Mouse (Mus musculus): Measurements from ENCODE around the gene Dock6.

The Dock6 gene

GRCm38 (mm10) chr9:21851084-21851483, 1.4 kb downstream of the Dock6 start:
- H3K4me1 ChIP-seq (replicated peaks; ENCODE audit: low read depth, low read length): peaks cover 81% of the 10 kb centered on the region
- no peak for TF ChIP-seq POU5F1 (IDR thresholded peaks at IDR 0.05; ENCODE audit: borderline replicate concordance, low read length)
- no peak for TF ChIP-seq NANOG (IDR thresholded peaks at IDR 0.05; ENCODE audit: borderline replicate concordance, low read length)
- TF ChIP-seq CTCF (conservative IDR thresholded peaks at IDR 0.05; ENCODE audit: low read length): no peak
- no peaks in the 10 kb centered on the region for H3K27me3 ChIP-seq (ENCODE audit: insufficient read depth, low read length)
- peak overlapping the region; percentile 100 for H3K4me3 ChIP-seq (replicated peaks; ENCODE audit: low read length)
- H3K9me3 ChIP-seq (ENCODE audit: low read length): no peaks in the 10 kb centered on the region
- H3K36me3 ChIP-seq (ENCODE audit: insufficient read depth, low read length): peaks cover 37% of the 10 kb centered on the region

GRCm38 (mm10) chr9:21849691-21850677, 2.5 kb downstream of the Dock6 start:
- Histone ChIP-seq H3K4me3 (replicated peaks; ENCODE audit: low read length) (peak overlapping the region; percentile 100), H3K4me1 (replicated peaks; ENCODE audit: low read depth, low read length) (peaks cover 82% of the 10 kb centered on the region), H3K27me3 (ENCODE audit: insufficient read depth, low read length) (no peaks in the 10 kb centered on the region), H3K9me3 (ENCODE audit: low read length) (no peaks in the 10 kb centered on the region), H3K36me3 (ENCODE audit: insufficient read depth, low read length) (peaks cover 48% of the 10 kb centered on the region)
- TF ChIP-seq CTCF (conservative IDR thresholded peaks at IDR 0.05; ENCODE audit: low read length) (no peak), NANOG (IDR thresholded peaks at IDR 0.05; ENCODE audit: borderline replicate concordance, low read length) (no peak), POU5F1 (IDR thresholded peaks at IDR 0.05; ENCODE audit: borderline replicate concordance, low read length) (no peak)

GRCm38 (mm10) chr9:21847926-21848325, 4.5 kb downstream of the Dock6 start:
- TF ChIP-seq POU5F1 (IDR thresholded peaks at IDR 0.05; ENCODE audit: borderline replicate concordance, low read length): no peak
- no peak for TF ChIP-seq NANOG (IDR thresholded peaks at IDR 0.05; ENCODE audit: borderline replicate concordance, low read length)
- TF ChIP-seq CTCF (conservative IDR thresholded peaks at IDR 0.05; ENCODE audit: low read length): no peak
- Histone ChIP-seq H3K4me3 (replicated peaks; ENCODE audit: low read length) (peak overlapping the region; percentile 80), H3K9me3 (ENCODE audit: low read length) (no peaks in the 10 kb centered on the region), H3K36me3 (ENCODE audit: insufficient read depth, low read length) (peaks cover 69% of the 10 kb centered on the region), H3K4me1 (replicated peaks; ENCODE audit: low read depth, low read length) (peaks cover 86% of the 10 kb centered on the region), H3K27me3 (ENCODE audit: insufficient read depth, low read length) (no peaks in the 10 kb centered on the region)

GRCm38 (mm10) chr9:21847425-21847824, 5.0 kb downstream of the Dock6 start:
- H3K36me3 ChIP-seq (ENCODE audit: insufficient read depth, low read length): peaks cover 74% of the 10 kb centered on the region
- H3K4me1 ChIP-seq (replicated peaks; ENCODE audit: low read depth, low read length): peaks cover 89% of the 10 kb centered on the region
- H3K27me3 ChIP-seq (ENCODE audit: insufficient read depth, low read length): no peaks in the 10 kb centered on the region
- H3K4me3 ChIP-seq (replicated peaks; ENCODE audit: low read length): peak overlapping the region; percentile 80
- H3K9me3 ChIP-seq (ENCODE audit: low read length): no peaks in the 10 kb centered on the region
- TF ChIP-seq POU5F1 (IDR thresholded peaks at IDR 0.05; ENCODE audit: borderline replicate concordance, low read length) (no peak), NANOG (IDR thresholded peaks at IDR 0.05; ENCODE audit: borderline replicate concordance, low read length) (no peak), CTCF (conservative IDR thresholded peaks at IDR 0.05; ENCODE audit: low read length) (no peak)

GRCm38 (mm10) chr9:21846755-21847341, 5.6 kb downstream of the Dock6 start:
- Histone ChIP-seq H3K9me3 (ENCODE audit: low read length) (no peaks in the 10 kb centered on the region), H3K36me3 (ENCODE audit: insufficient read depth, low read length) (peaks cover 80% of the 10 kb centered on the region), H3K4me1 (replicated peaks; ENCODE audit: low read depth, low read length) (peaks cover 94% of the 10 kb centered on the region), H3K4me3 (replicated peaks; ENCODE audit: low read length) (peak overlapping the region; percentile 80), H3K27me3 (ENCODE audit: insufficient read depth, low read length) (no peaks in the 10 kb centered on the region)
- TF ChIP-seq POU5F1 (IDR thresholded peaks at IDR 0.05; ENCODE audit: borderline replicate concordance, low read length) (no peak), CTCF (conservative IDR thresholded peaks at IDR 0.05; ENCODE audit: low read length) (no peak)

GRCm38 (mm10) chr9:21845381-21846080, 6.9 kb downstream of the Dock6 start:
- peaks cover 92% of the 10 kb centered on the region for H3K4me1 ChIP-seq (replicated peaks; ENCODE audit: low read depth, low read length)
- H3K4me3 ChIP-seq (replicated peaks; ENCODE audit: low read length): peak overlapping the region; percentile 80
- no peaks in the 10 kb centered on the region for H3K9me3 ChIP-seq (ENCODE audit: low read length)
- peaks cover 84% of the 10 kb centered on the region for H3K36me3 ChIP-seq (ENCODE audit: insufficient read depth, low read length)
- H3K27me3 ChIP-seq (ENCODE audit: insufficient read depth, low read length): no peaks in the 10 kb centered on the region
- TF ChIP-seq NANOG (IDR thresholded peaks at IDR 0.05; ENCODE audit: borderline replicate concordance, low read length) (no peak), POU5F1 (IDR thresholded peaks at IDR 0.05; ENCODE audit: borderline replicate concordance, low read length) (no peak), CTCF (conservative IDR thresholded peaks at IDR 0.05; ENCODE audit: low read length) (no peak)

GRCm38 (mm10) chr9:21843086-21843485, 9.3 kb downstream of the Dock6 start:
- Histone ChIP-seq H3K36me3 (ENCODE audit: insufficient read depth, low read length) (peaks cover 94% of the 10 kb centered on the region), H3K4me1 (replicated peaks; ENCODE audit: low read depth, low read length) (peaks cover 91% of the 10 kb centered on the region), H3K9me3 (ENCODE audit: low read length) (no peaks in the 10 kb centered on the region), H3K27me3 (ENCODE audit: insufficient read depth, low read length) (no peaks in the 10 kb centered on the region), H3K4me3 (replicated peaks; ENCODE audit: low read length) (peak overlapping the region; percentile 32; the same call in 1 of the 2 replicates)
- TF ChIP-seq CTCF (conservative IDR thresholded peaks at IDR 0.05; ENCODE audit: low read length) (no peak), POU5F1 (IDR thresholded peaks at IDR 0.05; ENCODE audit: borderline replicate concordance, low read length) (no peak), NANOG (IDR thresholded peaks at IDR 0.05; ENCODE audit: borderline replicate concordance, low read length) (no peak)

- Histone ChIP-seq H3K4me1 (replicated peaks; ENCODE audit: low read depth, low read length) (peaks cover 90% of the 10 kb centered on the region), H3K36me3 (ENCODE audit: insufficient read depth, low read length) (peaks cover 97% of the 10 kb centered on the region), H3K27me3 (ENCODE audit: insufficient read depth, low read length) (no peaks in the 10 kb centered on the region), H3K4me3 (replicated peaks; ENCODE audit: low read length) (peak overlapping the region; percentile 32), H3K9me3 (ENCODE audit: low read length) (no peaks in the 10 kb centered on the region)
- no peak for TF ChIP-seq CTCF (conservative IDR thresholded peaks at IDR 0.05; ENCODE audit: low read length)
- no peak for TF ChIP-seq POU5F1 (IDR thresholded peaks at IDR 0.05; ENCODE audit: borderline replicate concordance, low read length)
- TF ChIP-seq NANOG (IDR thresholded peaks at IDR 0.05; ENCODE audit: borderline replicate concordance, low read length): no peak
Observed at GRCm38 (mm10) chr9:21842391-21842790, 10.0 kb downstream of the Dock6 start.

Data from E14TG2a.4 (cell line).